Mouse (Mus musculus): ENCODE measurements at regions not wholly inside any gene's neighbourhood (a gene's known extent, or its start where the extent isn't known, plus 50 kb on each side); places are given as distances from the start of the nearest gene placed in this dataset.

DNA sequence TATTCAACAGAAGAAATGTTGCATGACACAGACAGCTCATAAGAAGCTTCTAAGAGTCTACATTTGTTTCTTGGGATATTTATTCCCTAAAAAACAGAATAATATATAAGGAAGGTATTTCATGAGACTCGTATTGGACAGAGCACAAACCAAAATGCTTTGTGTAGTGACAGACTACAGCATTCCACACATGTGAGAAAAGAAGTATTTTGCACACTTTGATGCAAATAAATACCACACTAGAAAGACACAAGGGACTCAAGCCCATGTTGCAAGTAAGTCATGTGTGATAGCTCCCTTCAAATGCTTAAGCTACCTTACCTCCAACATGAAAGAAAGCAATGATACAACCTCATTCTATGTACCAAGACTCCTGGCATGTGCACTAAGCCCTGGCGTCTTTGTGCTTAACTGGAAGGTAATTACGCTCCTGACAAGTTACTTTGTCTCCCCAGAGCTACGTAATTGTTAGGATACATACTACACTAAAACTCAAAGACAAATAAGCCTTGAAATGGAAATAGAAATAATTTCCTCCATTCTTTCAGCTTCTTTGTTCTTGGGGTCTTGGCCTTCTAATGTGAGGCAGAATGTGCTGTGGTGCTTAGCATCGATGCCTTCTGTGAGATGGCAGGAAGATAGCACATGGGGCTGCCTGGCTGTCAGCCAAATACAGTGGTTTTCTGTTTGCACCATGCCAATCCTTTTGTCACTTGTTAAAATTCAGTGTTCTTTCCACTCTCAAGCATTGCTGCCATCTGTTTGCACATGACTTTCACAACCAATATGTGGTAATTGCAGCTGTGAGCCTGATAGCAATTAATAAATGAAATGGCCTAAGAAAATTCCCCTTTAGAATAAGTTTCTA, 1214.4 kb upstream of the Igfbp7 start:
- no peak for DNase-seq (ENCODE audit: low spot score)

DNA sequence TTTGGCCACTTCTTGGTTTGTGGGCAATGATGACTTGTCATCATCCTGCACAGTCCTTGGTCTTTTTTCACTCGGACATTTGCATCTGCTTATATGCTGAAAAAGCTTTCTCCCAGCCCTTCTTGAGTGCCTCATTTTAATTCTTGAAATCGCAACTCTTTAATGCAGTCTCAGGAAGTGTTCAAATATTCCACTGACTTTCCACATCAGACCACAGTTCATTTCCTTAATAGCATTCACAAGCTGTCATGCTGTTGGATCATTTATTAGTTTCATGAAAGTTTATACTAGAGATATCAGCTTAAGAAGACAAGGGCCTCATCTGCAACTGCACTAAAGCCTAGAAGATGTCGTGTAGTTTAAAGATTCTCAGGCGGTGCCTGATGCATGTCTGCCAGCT, 1200.5 kb upstream of the Igfbp7 start:
- DNase-seq (ENCODE audit: low spot score): no peak

DNA sequence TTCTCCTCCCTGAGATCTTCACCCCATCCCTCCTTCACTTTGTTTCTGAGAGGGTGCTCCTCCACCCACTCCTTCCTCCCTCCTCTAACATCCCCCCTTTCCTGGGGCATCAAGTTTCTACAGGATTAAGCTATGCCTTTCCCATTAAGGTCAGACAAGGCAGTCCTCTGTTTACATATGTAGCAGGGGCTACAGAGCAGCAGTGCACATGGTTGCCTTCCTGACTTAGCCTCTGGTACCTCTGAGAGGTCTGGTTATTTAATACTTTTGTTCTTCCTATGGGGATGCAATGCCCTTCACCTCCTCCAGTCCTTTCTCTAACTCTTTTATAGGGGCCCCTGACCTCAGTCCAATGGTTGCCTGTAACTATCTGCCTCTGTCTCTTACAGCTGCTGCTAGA, 1194.8 kb upstream of the Igfbp7 start:
- DNase-seq (ENCODE audit: low spot score): no peak

DNA sequence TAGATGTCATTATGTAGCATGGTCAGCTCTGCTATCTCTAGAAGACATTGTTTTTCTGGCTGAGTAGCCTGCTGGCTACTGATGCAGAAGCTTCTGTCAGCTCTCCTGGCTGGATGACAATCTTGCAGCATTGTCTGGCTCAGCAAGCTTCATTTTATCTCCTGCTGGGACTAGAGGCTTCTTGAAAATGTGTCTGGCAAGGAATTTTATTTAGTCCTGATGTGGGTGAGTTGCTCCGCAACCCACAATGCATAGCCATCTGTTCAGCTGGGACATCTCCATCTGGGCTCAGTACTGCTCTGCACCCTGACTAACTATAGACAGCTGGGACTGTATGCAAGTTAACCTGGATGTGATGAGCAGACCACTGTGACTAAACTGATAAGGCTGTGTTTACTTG, 1177.0 kb upstream of the Igfbp7 start:
- DNase-seq (ENCODE audit: low spot score): peak; percentile 53

DNA sequence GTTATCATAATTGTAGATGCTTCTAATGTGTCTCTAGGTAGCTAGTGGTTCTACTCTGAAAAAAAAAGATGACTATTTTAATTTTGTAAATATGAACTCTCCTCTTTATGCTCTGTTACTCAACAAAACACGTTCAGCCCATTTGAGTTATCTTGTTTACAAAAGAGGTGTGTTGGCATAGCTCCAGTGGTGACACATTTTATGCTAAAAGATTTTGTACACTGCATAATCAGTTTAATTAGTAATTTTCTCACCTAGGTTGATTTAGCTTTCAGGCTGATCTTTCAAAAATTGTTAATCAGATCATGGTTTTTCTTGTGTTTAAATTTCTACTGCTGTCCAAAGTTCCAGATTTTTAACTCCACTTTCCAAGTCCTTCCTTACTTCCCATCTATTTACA, 1149.1 kb upstream of the Igfbp7 start:
- no peak for DNase-seq (ENCODE audit: low spot score)

DNA sequence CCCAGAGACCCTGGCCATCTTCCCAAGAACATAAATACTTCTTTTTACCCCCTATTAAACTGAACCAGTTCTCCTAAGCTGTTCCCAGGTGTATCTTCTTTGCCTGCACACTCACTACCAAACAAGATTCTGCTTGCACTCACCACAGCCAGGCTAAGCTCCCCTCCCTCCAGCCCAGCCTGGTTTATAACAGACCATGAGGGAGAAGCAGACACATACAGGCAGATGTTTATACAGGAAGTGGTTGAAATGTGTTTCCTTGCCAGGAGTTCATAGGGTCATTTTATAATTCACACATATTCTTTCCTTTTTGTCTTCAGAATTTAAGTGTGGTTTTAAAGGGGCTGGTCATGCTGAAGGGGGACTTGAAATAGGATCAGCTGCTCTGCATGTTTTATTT, 1127.5 kb upstream of the Igfbp7 start:
- DNase-seq (ENCODE audit: low spot score): no peak

All from retina, embryonic 14.5 days (tissue).